Mouse (Mus musculus) activated CD4-positive, CD25-positive, alpha-beta regulatory T cell, adult 4 months (primary cell): ENCODE measurements around the gene Gm13278. TPM values are rescaled to one million over a fixed set of nuclear protein-coding genes. Genes with fewer than 3 reads are reported as not detected.
"Not testable (repeated sequence)": the region's sequence is repeated elsewhere in the genome, so short reads cannot be mapped to it uniquely, and the experiment has no call there.

ENCODE experiments used
- ATAC-seq: one replicate; pipeline ENCODE4 v1.8.0; 2017
- polyA plus RNA-seq, 2 experiments: library from polyadenylated mRNA; unstranded; fragments of 100-300 nt; shearing (Covaris generic); gene quantifications; one replicate each; pipeline ENCODE4 v1.2.1; 2017

Gm13278 gene
- polyA plus RNA-seq, 2 experiments from 2014 or later, result not detected

GRCm38 (mm10) chr4:88793936-88794675, 2.8 kb downstream of the Gm13278 start, which contains the start of gene Gm13275:
Gene Gm13275, plus strand, starts transcription at chr4:88794487.
- not testable (repeated sequence) for ATAC-seq

- ATAC-seq, result not testable (repeated sequence)
These were observed 5.7 kb downstream of the Gm13278 start, which contains the start of gene Gm13279 for GRCm38 (mm10) chr4:88797097-88797496. Gene Gm13279, plus strand, starts transcription at chr4:88797397.

GRCm38 (mm10) chr4:88799365-88799764, 8.0 kb downstream of the Gm13278 start, which contains the start of gene Gm13285:
Gene Gm13285, plus strand, starts transcription at chr4:88799665.
- ATAC-seq, result not testable (repeated sequence)

GRCm38 (mm10) chr4:88802954-88803353, 11.6 kb downstream of the Gm13278 start, which contains the start of gene Gm13287:
Gene Gm13287, plus strand, starts transcription at chr4:88803254.
- ATAC-seq, result not testable (repeated sequence)

GRCm38 (mm10) chr4:88805231-88805630, 13.9 kb downstream of the Gm13278 start, which contains the start of gene Gm13288:
Gene Gm13288, plus strand, starts transcription at chr4:88805531.
- ATAC-seq, result not testable (repeated sequence)

GRCm38 (mm10) chr4:88805761-88806160, 14.4 kb downstream of the Gm13278 start:
- not testable (repeated sequence) for ATAC-seq

GRCm38 (mm10) chr4:88815928-88816327, 24.6 kb downstream of the Gm13278 start, which contains the start of gene Ifna7:
Gene Ifna7, plus strand, starts transcription at chr4:88816228.
- no peak for ATAC-seq

- ATAC-seq, result no peak
These were observed 28.3 kb downstream of the Gm13278 start, which contains the start of gene Ifna11 for GRCm38 (mm10) chr4:88819659-88820058. Gene Ifna11, plus strand, starts transcription at chr4:88819959.

GRCm38 (mm10) chr4:88822995-88823394, 31.6 kb downstream of the Gm13278 start:
- no peak for ATAC-seq

GRCm38 (mm10) chr4:88827116-88827515, 35.8 kb downstream of the Gm13278 start, which contains the start of gene Ifna6:
Gene Ifna6, plus strand, starts transcription at chr4:88827416.
- ATAC-seq, result not testable (repeated sequence)

GRCm38 (mm10) chr4:88830523-88830922, 39.2 kb downstream of the Gm13278 start:
- peak; percentile 46 for ATAC-seq

GRCm38 (mm10) chr4:88835225-88835624, 43.9 kb downstream of the Gm13278 start, which contains the start of gene Ifna5:
Gene Ifna5, plus strand, starts transcription at chr4:88835525.
- ATAC-seq, result not testable (repeated sequence)

GRCm38 (mm10) chr4:88838828-88839227, 47.5 kb downstream of the Gm13278 start:
- no peak for ATAC-seq

- no peak for ATAC-seq
These were observed 48.7 kb downstream of the Gm13278 start for GRCm38 (mm10) chr4:88840058-88840457.

- no peak for ATAC-seq
These were observed 50.1 kb downstream of the Gm13278 start, which contains the start of gene Ifna4 for GRCm38 (mm10) chr4:88841438-88841911. Gene Ifna4, plus strand, starts transcription at chr4:88841861.

Other genes starting within 250 kb of the Gm13278 start
- gene Ifna15, start 233.3 kb upstream of the Gm13278 start, polyA plus RNA-seq, result not detected
- not detected for gene Ifna14, start 219.8 kb upstream of the Gm13278 start, polyA plus RNA-seq
- gene Ifna9, start 199.2 kb upstream of the Gm13278 start, polyA plus RNA-seq, result not detected
- gene Ifna12, start 188.2 kb upstream of the Gm13278 start, polyA plus RNA-seq, result not detected
- gene C87499, start 157.1 kb upstream of the Gm13278 start, polyA plus RNA-seq, result not detected
- gene Ifna13, start 147.1 kb upstream of the Gm13278 start, polyA plus RNA-seq, result not detected
- gene Ifna16, start 114.6 kb upstream of the Gm13278 start, polyA plus RNA-seq, result not detected
- gene Ifna2, start 107.6 kb upstream of the Gm13278 start, polyA plus RNA-seq, result not detected
- gene Ifnab, start 100.2 kb upstream of the Gm13278 start, polyA plus RNA-seq, result not detected
- not detected for gene Gm26566, start 69.7 kb upstream of the Gm13278 start, polyA plus RNA-seq
- 10 to 100 TPM; 31.9 to 33.2 TPM for gene Klhl9, start 69.1 kb upstream of the Gm13278 start, polyA plus RNA-seq
- not detected for gene Gm13271, start 36.7 kb upstream of the Gm13278 start, polyA plus RNA-seq
- gene Gm13283, start 31.4 kb upstream of the Gm13278 start, polyA plus RNA-seq, result under 1 TPM in 1 of 2 experiments, not detected in 1; 0.37 TPM
- not detected for gene Gm13290, start 17.7 kb upstream of the Gm13278 start, polyA plus RNA-seq
- gene Gm13289, start 14.6 kb upstream of the Gm13278 start, polyA plus RNA-seq, result not detected
- gene Gm13272, start 11.7 kb upstream of the Gm13278 start, polyA plus RNA-seq, result not detected
- gene Ifnz, start 9.4 kb upstream of the Gm13278 start, polyA plus RNA-seq, result not detected
- gene Gm13276, start 5.8 kb upstream of the Gm13278 start, polyA plus RNA-seq, result not detected
- not detected for gene Gm13277, start 2.9 kb upstream of the Gm13278 start, polyA plus RNA-seq
- gene Gm13275, start 2.9 kb downstream of the Gm13278 start, polyA plus RNA-seq, result not detected
- gene Gm13279, start 5.8 kb downstream of the Gm13278 start, polyA plus RNA-seq, result not detected
- under 1 TPM in 1 of 2 experiments, not detected in 1; 0.38 TPM for gene Gm13285, start 8.1 kb downstream of the Gm13278 start, polyA plus RNA-seq
- gene Gm13287, start 11.7 kb downstream of the Gm13278 start, polyA plus RNA-seq, result not detected
- not detected for gene Gm13288, start 14.0 kb downstream of the Gm13278 start, polyA plus RNA-seq
- not detected for gene Ifna7, start 24.7 kb downstream of the Gm13278 start, polyA plus RNA-seq
- gene Ifna11, start 28.4 kb downstream of the Gm13278 start, polyA plus RNA-seq, result not detected
- not detected for gene Ifna6, start 35.9 kb downstream of the Gm13278 start, polyA plus RNA-seq
- gene Ifna5, start 44.0 kb downstream of the Gm13278 start, polyA plus RNA-seq, result not detected
- not detected for gene Ifna4, start 50.3 kb downstream of the Gm13278 start, polyA plus RNA-seq
- not detected for gene Ifna1, start 58.5 kb downstream of the Gm13278 start, polyA plus RNA-seq
- gene Ifne, start 88.7 kb downstream of the Gm13278 start, polyA plus RNA-seq, result not detected